Comparison of ENCODE assay signal across 8 mouse cellular contexts in genomic region chr1:55238496-55238895, GRCm38 (mm10). TPM values are rescaled to one million over a fixed set of nuclear protein-coding genes. Genes with fewer than 3 reads are reported as not detected.
DNase-seq lines count a peak whose midpoint lies in the region; ATAC-seq and TF ChIP-seq lines count a peak whose summit lies in the region.

No protein-coding gene starts in this region.

- WGBS in heart, embryonic 10.5 days = 45% methylated on average over 13 of the region's 13 CpGs
- 21% methylated on average over 13 of the region's 13 CpGs for WGBS in limb, embryonic 13.5 days
- 34% methylated on average over 13 of the region's 13 CpGs for WGBS in stomach, postnatal 0 days

- H3K36me3 ChIP-seq in heart, embryonic 10.5 days = no peaks in the 10 kb centered on the region
- peaks cover 22% of the 10 kb centered on the region for H3K36me3 ChIP-seq in C2C12 (ENCODE audit: control insufficient read depth, insufficient read depth)
- H3K36me3 ChIP-seq in limb, embryonic 13.5 days = no peaks in the 10 kb centered on the region
- no peaks in the 10 kb centered on the region for H3K36me3 ChIP-seq in stomach, postnatal 0 days (ENCODE audit: control insufficient read depth, insufficient read depth, low read length)

- no peak for TF ChIP-seq CTCF in C2C12 (IDR thresholded peaks at IDR 0.05; ENCODE audit: control insufficient read depth, insufficient read depth, insufficient read length)
- TF ChIP-seq CTCF in embryonic fibroblast, embryonic 13.5 days (IDR thresholded peaks at IDR 0.05; ENCODE audit: borderline replicate concordance, insufficient read depth, low read length) = no peak
- no peak for TF ChIP-seq CTCF in stomach, postnatal 0 days (IDR thresholded peaks at IDR 0.05; ENCODE audit: low read depth)

- intact Hi-C loops in heart, postnatal 25 days (cut with DNase I) = loop anchor here (5.0 kb wide), 2 partner anchors 151 to 634 kb away; partner anchors contain the start of genes Hspd1 and Hspe1
- intact Hi-C loops in gastrocnemius, postnatal 36 days (cut with DNase I) = loop anchor here (2.0 kb wide), 1 partner anchor 144 kb away; no protein-coding TSS in a partner anchor

- peak overlapping the region; percentile 98 for H3K4me2 ChIP-seq in limb, embryonic 13.5 days (replicated peaks)
- H3K4me2 ChIP-seq in stomach, postnatal 0 days (replicated peaks; ENCODE audit: low read depth) = peak overlapping the region; percentile 93

- H3K79me2 ChIP-seq in C2C12 (ENCODE audit: control insufficient read depth, insufficient read depth) = peaks cover 64% of the 10 kb centered on the region

- H3K27me3 ChIP-seq in heart, embryonic 10.5 days (ENCODE audit: insufficient read depth, poor library complexity, severe bottlenecking) = no peaks in the 10 kb centered on the region
- no peaks in the 10 kb centered on the region for H3K27me3 ChIP-seq in C2C12 (ENCODE audit: control insufficient read depth, insufficient read depth, insufficient read length)
- no peaks in the 10 kb centered on the region for H3K27me3 ChIP-seq in limb, embryonic 13.5 days
- no peaks in the 10 kb centered on the region for H3K27me3 ChIP-seq in stomach, postnatal 0 days (ENCODE audit: control insufficient read depth, insufficient read depth, low read length)

- no peak for TF ChIP-seq POLR2A in embryonic fibroblast, embryonic 13.5 days (IDR thresholded peaks at IDR 0.05; ENCODE audit: low read depth, low read length)

- peak overlapping the region; percentile 93 for H3K4me3 ChIP-seq in heart, embryonic 10.5 days
- H3K4me3 ChIP-seq in C2C12 (ENCODE audit: insufficient read depth, poor library complexity, severe bottlenecking) = peak overlapping the region; percentile 79
- peak overlapping the region; percentile 75 for H3K4me3 ChIP-seq in embryonic fibroblast, embryonic 13.5 days (ENCODE audit: insufficient read depth, low read length)
- peak overlapping the region; percentile 83 for H3K4me3 ChIP-seq in limb, embryonic 13.5 days
- peak overlapping the region; percentile 75 for H3K4me3 ChIP-seq in stomach, postnatal 0 days (ENCODE audit: low read depth, low read length)

- no peak for TF ChIP-seq EP300 in stomach, postnatal 0 days (optimal IDR thresholded peaks at IDR 0.05)

- H3K9ac ChIP-seq in limb, embryonic 13.5 days = peak overlapping the region; percentile 80
- peak overlapping the region; percentile 79 for H3K9ac ChIP-seq in stomach, postnatal 0 days (ENCODE audit: low read length)

- peaks cover 18% of the 10 kb centered on the region for H3K4me1 ChIP-seq in heart, embryonic 10.5 days
- H3K4me1 ChIP-seq in embryonic fibroblast, embryonic 13.5 days (ENCODE audit: control insufficient read depth, insufficient read depth, low read length) = peaks cover 4% of the 10 kb centered on the region; the same call in 1 of the 2 replicates
- peaks cover 37% of the 10 kb centered on the region for H3K4me1 ChIP-seq in limb, embryonic 13.5 days
- H3K4me1 ChIP-seq in stomach, postnatal 0 days (replicated peaks; ENCODE audit: control insufficient read depth, insufficient read depth) = peaks cover 11% of the 10 kb centered on the region

- H3K27ac ChIP-seq in heart, embryonic 10.5 days = peak overlapping the region; percentile 87; the same call in 1 of the 2 replicates
- H3K27ac ChIP-seq in embryonic fibroblast, embryonic 13.5 days (ENCODE audit: insufficient read depth, low read length) = no peak overlapping the region
- no peak overlapping the region for H3K27ac ChIP-seq in limb, embryonic 13.5 days
- H3K27ac ChIP-seq in stomach, postnatal 0 days (replicated peaks) = no peak overlapping the region

- peak overlapping the region; percentile 76 for H3ac ChIP-seq in C2C12 (ENCODE audit: control insufficient read depth, insufficient read length, low read depth)

- peaks cover 58% of the 10 kb centered on the region for H3K79me3 ChIP-seq in C2C12 (ENCODE audit: low read depth)

- no peak for DNase-seq in heart, embryonic 10.5 days (ENCODE audit: low spot score)
- no peak for DNase-seq in heart, postnatal 25 days (ENCODE audit: low spot score)
- DNase-seq in stomach, postnatal 0 days (ENCODE audit: low spot score) = no peak
- DNase-seq in frontal cortex, postnatal 25 days (ENCODE audit: low spot score in 2 of 2) = no peak
- DNase-seq in gastrocnemius, postnatal 36 days = no peak

- ATAC-seq in limb, embryonic 13.5 days (ENCODE audit: low FRiP score, low read depth) = no peak
- no peak for ATAC-seq in stomach, postnatal 0 days (ENCODE audit: low FRiP score, low TSS enrichment)

- H3K9me3 ChIP-seq in heart, embryonic 10.5 days = no peaks in the 10 kb centered on the region
- H3K9me3 ChIP-seq in limb, embryonic 13.5 days = no peaks in the 10 kb centered on the region
- no peaks in the 10 kb centered on the region for H3K9me3 ChIP-seq in stomach, postnatal 0 days (ENCODE audit: control insufficient read depth, low read length)

TF ChIP-seq in C2C12, 6 proteins besides CTCF, POLR2A, EP300 and RAD21:
- no peak for TF ChIP-seq MAX (IDR thresholded peaks at IDR 0.05)
- TF ChIP-seq CEBPB (IDR thresholded peaks at IDR 0.05; ENCODE audit: low read depth) = no peak
- no peak for TF ChIP-seq FOSL1 (IDR thresholded peaks at IDR 0.05; ENCODE audit: insufficient read depth, low read length, poor library complexity, severe bottlenecking)
- TF ChIP-seq USF1 (IDR thresholded peaks at IDR 0.05; ENCODE audit: low read depth) = no peak

RNA-seq across cellular contexts. Expression of gene Mars2, which starts 1.5 kb away (rescaled TPM):
- polyA plus RNA-seq in heart, embryonic 10.5 days (2016; fragmentation: Nextera tagmentation; extraction: Ambion mirVana) = 3.6 and 4.0 TPM in 2 replicates
- total RNA-seq in heart, postnatal 25 days (2021) = 1 to 10 TPM; 5.3 to 5.4 TPM
- 1.8 TPM for polyA plus RNA-seq in C2C12 (2012; fragmentation: generic; extraction: Trizol)
- 3.4 and 3.5 TPM in 2 replicates for polyA plus RNA-seq in embryonic fibroblast, embryonic 13.5 days (2011; ENCODE audit: insufficient read length, low read depth, missing spikeins)
- 2.5 and 2.7 TPM in 2 replicates for polyA plus RNA-seq in limb, embryonic 13.5 days (2015; fragmentation: Nextera tagmentation; extraction: Ambion mirVana)
- 1.7 and 2.0 TPM in 2 replicates for polyA plus RNA-seq in stomach, postnatal 0 days (2015; fragmentation: Nextera tagmentation; extraction: Ambion mirVana)
- 1 to 10 TPM; 2.4 to 3.1 TPM for total RNA-seq in gastrocnemius, postnatal 36 days (2021)

RNA-seq across cellular contexts. Expression of gene Rftn2, which starts 11.9 kb away (rescaled TPM):
- polyA plus RNA-seq in heart, embryonic 10.5 days (2016; fragmentation: Nextera tagmentation; extraction: Ambion mirVana) = 3.4 TPM in 2 replicates
- 10 to 100 TPM; 14.2 to 14.4 TPM for total RNA-seq in heart, postnatal 25 days (2021)
- polyA plus RNA-seq in C2C12 (2012; fragmentation: generic; extraction: Trizol) = 13.0 TPM
- 10.4 and 14.3 TPM in 2 replicates for polyA plus RNA-seq in embryonic fibroblast, embryonic 13.5 days (2011; ENCODE audit: insufficient read length, low read depth, missing spikeins)
- 34.5 and 37.0 TPM in 2 replicates for polyA plus RNA-seq in limb, embryonic 13.5 days (2015; fragmentation: Nextera tagmentation; extraction: Ambion mirVana)
- 3.0 TPM in 2 replicates for polyA plus RNA-seq in stomach, postnatal 0 days (2015; fragmentation: Nextera tagmentation; extraction: Ambion mirVana)
- total RNA-seq in gastrocnemius, postnatal 36 days (2021) = 1 to 10 TPM; 2.9 to 3.7 TPM
